Mouse (Mus musculus) lung, postnatal 10 days (tissue): ENCODE measurements around the gene Dapp1.
A peak's percentile ranks its signal among the peaks of the same experiment; 100 is the strongest.
"Not testable (repeated sequence)": the region's sequence is repeated elsewhere in the genome, so short reads cannot be mapped to it uniquely, and the experiment has no call there.

Experiments
- DNase-seq: peaks from one replicate; pipeline ENCODE4 v3.0.0; 2021

The Dapp1 gene

DNA sequence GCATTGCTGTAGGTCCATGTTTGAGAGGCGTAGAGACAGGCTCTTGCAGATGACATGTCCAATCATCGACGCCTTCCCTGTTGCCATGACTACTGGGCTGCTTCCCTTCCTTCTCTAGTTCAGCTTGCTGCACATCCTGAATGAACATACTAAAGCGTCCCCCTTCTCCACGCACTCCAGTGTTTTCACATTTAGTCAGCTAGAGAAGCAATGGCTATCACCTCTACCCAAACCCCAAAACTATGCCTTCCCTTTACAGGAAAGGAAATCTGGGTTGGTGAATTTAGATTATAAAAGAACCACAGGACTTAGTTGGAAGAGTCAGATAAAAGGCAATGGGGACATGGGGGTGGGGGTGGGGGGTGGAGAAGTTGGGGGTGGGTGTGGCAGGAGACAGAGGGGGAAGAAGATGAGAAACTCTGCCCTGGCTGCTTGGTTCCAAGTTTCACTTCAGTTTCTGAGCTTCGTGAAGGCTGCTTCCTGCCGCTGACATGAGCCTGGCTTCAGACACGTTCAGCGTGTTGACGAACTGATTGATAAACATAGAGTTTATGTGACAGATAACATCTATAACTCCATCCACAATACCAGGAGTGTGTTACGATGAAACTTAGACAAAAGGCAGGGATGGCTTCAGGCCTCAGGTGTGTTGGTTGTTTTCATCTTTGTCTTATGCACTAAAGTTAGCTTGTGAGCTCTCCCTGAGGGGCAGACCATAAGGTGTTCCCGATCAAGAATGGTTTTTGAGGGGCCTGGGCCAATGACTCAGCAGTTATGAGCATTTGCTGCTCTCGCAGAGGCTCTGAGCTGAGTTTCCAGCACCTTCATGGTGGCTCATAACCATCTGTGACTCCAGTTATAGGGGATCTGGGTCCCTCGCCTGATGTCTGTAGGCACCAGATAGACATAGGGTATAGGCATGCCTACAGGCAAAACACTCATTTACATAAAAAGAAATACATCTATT lies 28.1 kb downstream of the Dapp1 start:
- peak; percentile 82 for DNase-seq

DNA sequence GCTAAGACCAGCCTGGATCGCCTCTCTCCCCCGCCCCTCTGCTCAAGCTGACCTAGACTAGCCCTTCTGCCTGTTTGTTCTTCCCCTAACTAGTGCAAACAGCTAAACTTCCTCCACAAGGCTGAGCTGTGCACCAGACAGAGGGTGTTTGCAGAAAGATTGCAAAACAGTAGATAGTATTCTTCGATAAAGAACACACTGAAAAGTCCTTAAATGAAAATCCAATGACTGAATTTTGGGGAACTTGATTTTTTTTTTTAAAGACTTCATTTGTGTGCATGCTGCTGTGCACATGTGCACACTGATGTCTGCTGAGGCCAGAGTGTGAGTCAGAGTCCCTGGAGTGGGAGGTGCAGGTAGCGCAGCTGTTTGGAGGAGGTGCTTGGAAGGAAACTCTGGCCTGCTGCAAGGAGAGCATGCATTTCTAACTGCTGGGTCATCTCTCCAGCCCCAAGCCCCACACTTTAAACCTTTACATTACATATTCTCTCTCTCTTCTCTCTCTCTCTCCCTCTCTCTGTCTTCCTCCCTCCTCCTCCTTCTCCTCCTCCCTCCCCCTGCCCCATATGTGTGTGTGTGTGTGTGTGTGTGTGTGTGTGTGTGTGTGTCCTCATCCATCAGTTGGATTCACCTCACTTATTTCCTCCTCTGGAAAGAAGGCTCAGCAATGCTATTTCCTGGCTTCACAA lies 29.0 kb downstream of the Dapp1 start:
- peak; percentile 45 for DNase-seq

GRCm38 (mm10) chr3:137951819-137952218 lies 29.5 kb downstream of the Dapp1 start:
- no peak for DNase-seq

- DNase-seq = not testable (repeated sequence)
These were observed 30.0 kb downstream of the Dapp1 start for GRCm38 (mm10) chr3:137951302-137951701.

GRCm38 (mm10) chr3:137950191-137950885 lies 31.0 kb downstream of the Dapp1 start:
- DNase-seq = no peak

DNA sequence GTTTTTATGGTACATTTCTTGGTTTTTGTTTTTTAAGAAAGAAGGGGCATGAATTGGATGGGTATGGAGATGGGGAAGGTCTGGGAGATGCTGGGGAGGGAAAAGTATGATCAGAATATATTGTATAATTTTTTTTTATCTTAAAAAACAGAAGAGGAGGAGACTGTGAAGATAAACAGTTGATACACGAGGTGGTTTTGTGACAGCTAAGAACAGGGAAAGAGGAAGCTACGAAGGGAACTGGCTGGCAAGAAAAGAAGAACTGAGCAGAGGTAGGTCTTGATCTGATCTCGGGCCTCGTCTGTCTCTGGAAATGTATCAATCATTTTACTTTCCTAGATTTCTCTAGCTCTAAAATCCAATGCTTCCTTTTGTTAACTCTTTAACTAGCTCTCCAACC lies 33.8 kb downstream of the Dapp1 start:
- no peak for DNase-seq

DNA sequence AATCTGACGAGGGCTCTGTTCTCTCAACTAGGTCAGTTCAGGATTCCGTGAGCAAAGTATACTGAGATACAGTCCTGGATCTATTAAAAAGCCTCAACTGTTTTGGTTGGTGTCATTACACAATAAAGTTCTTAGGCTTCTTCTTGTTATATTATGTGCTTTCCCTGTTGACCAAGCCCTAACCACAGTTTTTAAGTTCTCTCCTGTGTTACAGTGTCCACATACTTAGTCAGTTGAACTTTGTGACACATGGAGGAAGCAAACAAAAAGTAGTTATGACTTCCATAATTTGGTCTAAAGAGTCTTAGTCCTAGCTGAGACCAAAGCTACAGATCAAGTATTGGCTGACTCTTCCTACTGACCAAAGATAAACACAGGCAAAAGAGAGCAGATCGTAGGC lies 34.5 kb downstream of the Dapp1 start:
- DNase-seq = no peak

DNA sequence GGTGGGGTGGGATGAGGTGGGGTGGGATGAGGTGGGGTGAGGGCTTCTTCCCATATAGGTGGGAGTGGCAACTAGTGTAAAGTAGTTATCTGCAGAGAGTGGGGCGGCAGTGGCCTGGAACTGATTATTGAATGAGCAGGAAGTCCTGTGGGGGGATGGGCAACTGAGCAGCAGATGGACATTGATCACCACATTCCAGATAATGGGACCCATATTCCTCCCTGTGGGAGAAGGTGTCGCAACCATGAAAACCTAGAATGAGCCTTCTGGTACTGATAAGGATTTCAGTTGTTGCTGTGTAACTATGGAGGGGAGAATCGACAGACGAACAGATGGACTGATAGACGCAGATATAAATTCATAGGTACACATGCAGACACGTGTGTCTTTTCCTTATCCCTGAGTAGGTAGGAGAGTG lies 37.6 kb downstream of the Dapp1 start:
- no peak for DNase-seq

DNA sequence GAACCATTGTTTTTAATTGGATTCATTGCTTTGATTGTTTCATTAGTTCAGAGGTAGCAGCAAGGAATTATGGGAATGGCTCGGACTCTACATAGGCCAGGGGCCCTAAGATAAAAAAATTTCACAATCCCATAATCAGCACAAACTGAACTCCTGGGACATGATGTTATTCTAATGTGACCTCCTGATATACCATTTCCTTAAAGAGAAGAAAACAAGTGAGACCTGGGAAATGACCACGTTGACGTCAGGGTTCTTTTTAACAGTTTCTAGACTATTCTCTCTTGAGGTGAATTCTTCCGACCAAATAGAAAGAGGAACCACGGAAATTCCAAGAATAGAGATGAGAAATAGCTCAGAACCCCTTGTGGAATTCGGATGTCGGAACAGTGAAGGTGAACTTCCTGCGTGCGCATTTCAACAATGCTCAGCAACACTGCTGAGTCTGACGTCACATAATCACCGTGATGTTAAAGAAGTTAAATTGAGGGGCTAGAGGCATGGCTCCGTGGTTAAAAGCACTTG lies 39.2 kb downstream of the Dapp1 start:
- no peak for DNase-seq

DNA sequence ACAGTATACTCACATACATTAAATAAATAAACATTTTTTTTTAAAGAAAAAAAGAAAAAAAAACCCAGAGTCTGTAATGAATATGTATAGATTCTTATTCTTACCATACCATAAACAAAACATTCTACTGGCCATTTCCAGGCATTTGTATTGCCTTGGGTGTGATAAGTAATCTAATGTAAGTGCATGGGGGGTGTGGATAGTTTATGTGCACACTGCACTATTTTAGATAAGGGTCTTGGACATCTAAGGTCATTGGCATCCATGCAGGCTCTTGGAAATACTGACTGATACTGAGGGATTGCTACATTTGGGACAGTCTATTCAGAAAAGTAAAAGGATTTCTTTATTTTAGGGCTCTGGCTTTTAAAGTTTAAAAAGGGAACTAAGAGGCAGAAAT lies 39.8 kb downstream of the Dapp1 start:
- no peak for DNase-seq

DNA sequence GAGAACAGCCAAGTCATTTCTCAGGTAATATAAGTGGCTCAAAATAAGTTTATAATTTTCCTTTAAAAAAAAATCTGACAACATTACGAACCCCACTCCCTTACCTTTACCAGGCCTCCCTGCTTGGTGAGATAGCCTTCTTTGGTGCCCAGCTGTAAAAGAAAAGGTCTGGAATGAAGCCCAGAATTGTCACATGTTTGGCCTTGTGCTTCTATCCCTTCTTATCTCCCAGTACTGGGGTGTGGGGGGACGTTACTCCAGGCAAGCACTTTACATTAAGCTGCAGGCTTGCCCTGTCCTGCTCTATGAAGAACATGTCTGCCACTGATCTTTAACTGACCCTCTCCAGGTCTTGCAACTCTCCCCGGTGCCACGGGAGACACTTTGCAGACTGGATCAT lies 40.6 kb downstream of the Dapp1 start:
- DNase-seq = no peak

- peak; percentile 79 for DNase-seq
These were observed 42.7 kb downstream of the Dapp1 start for GRCm38 (mm10) chr3:137938608-137939007.

- DNase-seq = peak; percentile 40
These were observed 44.8 kb downstream of the Dapp1 start for GRCm38 (mm10) chr3:137936541-137936940.

- DNase-seq = no peak
These were observed 45.5 kb downstream of the Dapp1 start for GRCm38 (mm10) chr3:137935570-137936525.

DNA sequence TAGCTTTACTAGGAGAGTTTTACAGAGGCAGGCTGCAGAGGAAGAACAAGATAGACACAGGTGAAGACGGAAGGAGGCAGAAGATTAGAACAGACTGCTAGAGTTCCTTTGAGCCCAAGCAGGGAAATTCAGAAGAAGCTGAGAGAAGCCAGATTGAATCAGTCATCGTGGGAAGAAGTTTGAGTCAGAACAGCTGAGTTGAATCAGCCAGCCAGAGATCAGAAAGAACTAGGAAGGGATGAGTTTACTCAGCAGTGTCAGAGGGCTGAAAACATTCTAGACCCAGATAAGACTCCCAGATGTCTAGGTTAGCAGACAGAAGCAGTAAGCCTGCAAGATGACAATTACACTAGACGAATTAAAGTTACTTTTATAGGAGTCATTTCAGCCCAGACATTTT lies 47.4 kb downstream of the Dapp1 start:
- no peak for DNase-seq

- DNase-seq = peak; percentile 70
These were observed 48.6 kb downstream of the Dapp1 start for GRCm38 (mm10) chr3:137932748-137933147.

- DNase-seq = no peak
These were observed 51.4 kb downstream of the Dapp1 start for GRCm38 (mm10) chr3:137929940-137930339.

GRCm38 (mm10) chr3:137927010-137927409 lies 54.3 kb downstream of the Dapp1 start:
- DNase-seq = no peak

- no peak for DNase-seq
These were observed 60.8 kb downstream of the Dapp1 start for GRCm38 (mm10) chr3:137920594-137920993.

DNA sequence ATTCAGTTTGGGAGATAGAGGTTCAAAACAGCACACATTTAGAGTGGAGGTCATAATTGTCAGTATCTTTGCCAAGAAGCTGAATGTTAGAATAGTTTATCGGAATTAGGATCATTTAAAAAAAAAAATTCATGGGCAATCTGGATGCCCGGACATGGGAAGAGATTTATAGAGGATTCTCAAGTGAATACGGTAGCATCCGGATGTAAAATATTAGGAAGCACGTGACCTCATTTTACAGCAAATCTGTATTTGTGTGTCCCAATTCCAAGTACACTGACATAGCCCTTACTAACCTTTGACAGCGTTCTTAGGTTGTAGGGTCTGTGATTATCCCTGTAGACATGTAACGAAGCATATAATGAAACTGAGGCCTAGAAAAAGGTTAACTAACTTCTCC lies 61.9 kb downstream of the Dapp1 start:
- no peak for DNase-seq

GRCm38 (mm10) chr3:137918932-137919311 lies 62.4 kb downstream of the Dapp1 start:
- no peak for DNase-seq
